Mouse (Mus musculus): ENCODE results near the gene Tdgf1.

Tdgf1 gene

GRCm38 (mm10) chr9:110945926-110946325 lies at the start of gene Tdgf1:
Tdgf1 (minus strand) TSS chr9:110946158.
- DNase-seq (ENCODE audit: low spot score) = no peak

- peak; percentile 26 for DNase-seq (ENCODE audit: low spot score)
Measured at GRCm38 (mm10) chr9:110994716-110995172, 48.8 kb upstream of the Tdgf1 start.

- no peak for DNase-seq (ENCODE audit: low spot score)
Measured at GRCm38 (mm10) chr9:110993281-110993709, 47.3 kb upstream of the Tdgf1 start.

DNA sequence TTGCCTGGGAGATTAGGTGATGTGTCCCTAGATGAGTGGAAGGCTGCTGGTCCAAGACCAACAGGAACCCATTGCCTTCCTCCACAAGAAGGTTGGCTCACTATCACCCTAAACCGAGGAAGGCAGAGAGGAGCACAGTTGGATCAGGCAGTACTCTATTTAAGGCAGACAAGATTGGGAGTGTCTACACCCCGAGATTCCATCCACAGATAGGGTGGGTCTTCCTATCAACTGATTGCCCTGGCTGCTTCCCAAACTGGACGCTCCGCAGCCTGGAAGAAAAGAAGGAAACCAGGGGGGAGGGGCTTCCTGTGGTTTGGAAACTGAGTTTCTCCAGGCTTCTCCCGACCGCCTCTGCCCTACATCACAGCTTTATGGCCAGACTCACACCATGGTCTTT lies 44.2 kb upstream of the Tdgf1 start, which contains the start of gene Rtp3:
Gene Rtp3 (minus strand): TSS at position 380 of the 400 bp plus-strand sequence.
- DNase-seq (ENCODE audit: low spot score) = no peak

DNA sequence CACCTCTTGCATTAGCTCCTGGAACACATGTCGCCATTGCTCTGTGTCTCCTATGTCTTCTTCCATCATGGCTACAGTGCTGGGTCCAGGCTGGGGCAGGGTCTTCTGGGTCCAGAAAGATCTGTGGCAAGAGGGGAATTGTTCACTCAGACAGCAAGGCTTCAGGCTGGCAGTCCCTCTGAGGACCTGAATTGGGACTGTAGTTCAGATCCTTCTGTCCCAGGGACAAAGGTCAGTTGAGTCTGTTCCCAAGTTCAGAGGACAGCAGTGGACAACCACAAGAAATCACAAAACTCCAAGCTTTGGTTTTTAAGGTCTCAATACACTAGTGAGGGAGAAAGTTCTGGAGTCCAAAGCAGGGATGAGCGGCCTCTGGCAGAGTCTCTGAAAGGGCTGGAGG lies 43.6 kb upstream of the Tdgf1 start:
- no peak for DNase-seq (ENCODE audit: low spot score)

- no peak for DNase-seq (ENCODE audit: low spot score)
Measured at GRCm38 (mm10) chr9:110989141-110989540, 43.2 kb upstream of the Tdgf1 start.

GRCm38 (mm10) chr9:110988078-110988477 lies 42.1 kb upstream of the Tdgf1 start:
- no peak for DNase-seq (ENCODE audit: low spot score)

GRCm38 (mm10) chr9:110987331-110987730 lies 41.4 kb upstream of the Tdgf1 start:
- DNase-seq (ENCODE audit: low spot score) = no peak

GRCm38 (mm10) chr9:110985951-110986350 lies 40.0 kb upstream of the Tdgf1 start:
- DNase-seq (ENCODE audit: low spot score) = no peak

- DNase-seq (ENCODE audit: low spot score) = no peak
Measured at GRCm38 (mm10) chr9:110985541-110985940, 39.6 kb upstream of the Tdgf1 start.

DNA sequence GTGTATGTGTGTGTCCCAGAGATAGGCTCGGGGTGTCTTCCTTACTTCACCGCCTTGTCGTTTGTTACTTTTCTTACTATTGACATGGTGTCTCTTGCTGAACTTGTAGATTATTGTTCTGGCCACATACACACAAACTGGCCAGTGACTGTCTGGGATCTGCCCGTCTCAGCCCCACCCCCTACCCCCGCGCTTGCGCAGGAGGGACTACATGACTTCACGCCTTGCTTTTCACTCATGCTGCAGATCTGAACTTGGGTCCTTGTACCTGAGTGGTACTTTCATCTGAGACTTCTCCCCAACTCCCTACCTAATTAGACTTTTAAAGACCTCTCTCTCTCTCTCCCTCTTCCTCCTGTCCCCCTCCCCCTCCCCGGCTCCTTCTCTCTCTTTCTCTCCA lies 38.1 kb upstream of the Tdgf1 start:
- no peak for DNase-seq (ENCODE audit: low spot score)

GRCm38 (mm10) chr9:110982351-110982750 lies 36.4 kb upstream of the Tdgf1 start:
- DNase-seq (ENCODE audit: low spot score) = no peak

DNA sequence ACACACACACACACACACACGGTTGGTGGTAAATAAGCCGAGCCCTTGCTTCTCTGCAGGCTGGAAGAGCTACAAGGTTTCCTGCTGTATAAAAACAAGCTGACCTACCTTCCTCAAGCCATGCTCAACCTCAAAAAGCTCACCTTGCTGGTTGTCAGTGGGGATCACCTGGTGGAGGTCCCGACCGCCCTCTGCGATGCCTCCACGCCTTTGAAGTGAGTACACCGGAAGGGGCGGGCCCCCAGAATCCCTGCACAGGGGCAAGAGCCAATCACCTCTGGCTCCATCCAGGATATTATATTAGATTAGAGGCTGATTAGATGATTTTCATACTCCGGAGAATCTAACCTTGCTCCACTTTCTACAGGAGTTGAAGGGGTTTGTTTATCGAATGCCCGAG lies 33.5 kb upstream of the Tdgf1 start:
- no peak for DNase-seq (ENCODE audit: low spot score)

GRCm38 (mm10) chr9:110965910-110966231 lies 19.9 kb upstream of the Tdgf1 start:
- DNase-seq (ENCODE audit: low spot score) = no peak

DNA sequence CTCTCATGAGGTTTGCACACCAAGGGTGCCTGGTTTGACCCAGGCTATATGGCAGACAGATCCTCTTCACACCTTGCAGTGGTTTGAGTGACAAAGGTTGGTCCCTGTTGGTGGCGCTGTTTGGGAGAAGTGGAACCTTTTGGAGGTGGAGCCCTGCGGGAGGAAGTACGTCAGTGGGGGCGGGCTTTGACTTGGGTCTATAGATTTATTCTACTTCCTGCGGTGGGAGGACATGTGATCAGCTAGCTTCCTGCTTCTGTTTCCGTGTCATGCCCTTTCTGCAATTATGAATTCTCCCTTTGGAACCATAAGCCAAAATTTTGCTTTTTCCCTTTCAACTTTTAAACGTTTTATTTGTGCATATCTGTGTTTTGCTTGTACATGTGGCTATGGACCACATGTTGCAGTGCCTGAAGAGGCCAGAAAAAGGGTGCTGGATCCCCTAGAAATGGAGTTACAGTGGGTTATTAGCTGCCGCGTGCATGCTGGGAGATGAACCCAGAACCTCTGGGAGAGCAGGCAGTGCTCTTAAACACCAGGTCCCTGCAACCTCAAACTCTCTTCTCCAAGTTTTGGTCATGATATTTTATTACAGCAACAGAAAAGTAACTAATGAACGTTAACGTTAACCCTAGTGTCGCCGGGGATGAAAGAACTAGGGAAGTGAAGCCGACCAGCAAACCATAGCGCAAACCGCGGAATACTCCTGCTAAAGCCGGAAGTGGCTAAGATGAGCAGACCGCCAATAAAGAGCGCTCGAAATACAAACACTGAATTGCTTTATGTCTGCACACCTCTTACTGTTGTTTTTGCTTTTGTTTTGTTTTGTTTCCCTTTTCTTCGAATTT lies 19.3 kb upstream of the Tdgf1 start:
- DNase-seq (ENCODE audit: low spot score) = no peak

DNA sequence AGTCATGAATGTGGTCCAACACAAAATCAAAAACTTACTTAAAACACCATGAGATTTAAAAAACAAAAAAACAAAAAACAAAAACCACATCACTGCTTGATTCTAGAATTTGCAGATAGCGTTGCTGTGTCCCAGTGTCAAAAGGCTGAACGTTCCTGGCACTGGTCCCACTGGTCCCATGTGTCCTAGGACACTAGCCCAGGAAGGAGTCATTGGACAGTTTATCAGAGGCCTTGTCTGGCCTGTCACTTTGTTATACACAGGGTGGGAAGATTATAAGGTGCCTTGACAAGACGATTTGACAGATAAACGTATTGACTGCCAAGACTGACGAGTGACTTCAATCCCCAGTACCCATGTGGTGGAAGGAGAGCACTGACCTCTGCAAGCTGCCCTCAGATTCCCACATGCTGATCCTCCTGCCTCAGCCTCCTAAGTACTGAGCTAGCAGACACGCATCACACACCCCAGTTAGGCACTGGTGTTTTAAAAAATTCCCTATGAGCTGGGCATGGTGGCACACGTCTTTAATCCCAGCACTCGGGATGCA lies 17.7 kb upstream of the Tdgf1 start:
- DNase-seq (ENCODE audit: low spot score) = no peak

GRCm38 (mm10) chr9:110961386-110961785 lies 15.4 kb upstream of the Tdgf1 start:
- no peak for DNase-seq (ENCODE audit: low spot score)

DNA sequence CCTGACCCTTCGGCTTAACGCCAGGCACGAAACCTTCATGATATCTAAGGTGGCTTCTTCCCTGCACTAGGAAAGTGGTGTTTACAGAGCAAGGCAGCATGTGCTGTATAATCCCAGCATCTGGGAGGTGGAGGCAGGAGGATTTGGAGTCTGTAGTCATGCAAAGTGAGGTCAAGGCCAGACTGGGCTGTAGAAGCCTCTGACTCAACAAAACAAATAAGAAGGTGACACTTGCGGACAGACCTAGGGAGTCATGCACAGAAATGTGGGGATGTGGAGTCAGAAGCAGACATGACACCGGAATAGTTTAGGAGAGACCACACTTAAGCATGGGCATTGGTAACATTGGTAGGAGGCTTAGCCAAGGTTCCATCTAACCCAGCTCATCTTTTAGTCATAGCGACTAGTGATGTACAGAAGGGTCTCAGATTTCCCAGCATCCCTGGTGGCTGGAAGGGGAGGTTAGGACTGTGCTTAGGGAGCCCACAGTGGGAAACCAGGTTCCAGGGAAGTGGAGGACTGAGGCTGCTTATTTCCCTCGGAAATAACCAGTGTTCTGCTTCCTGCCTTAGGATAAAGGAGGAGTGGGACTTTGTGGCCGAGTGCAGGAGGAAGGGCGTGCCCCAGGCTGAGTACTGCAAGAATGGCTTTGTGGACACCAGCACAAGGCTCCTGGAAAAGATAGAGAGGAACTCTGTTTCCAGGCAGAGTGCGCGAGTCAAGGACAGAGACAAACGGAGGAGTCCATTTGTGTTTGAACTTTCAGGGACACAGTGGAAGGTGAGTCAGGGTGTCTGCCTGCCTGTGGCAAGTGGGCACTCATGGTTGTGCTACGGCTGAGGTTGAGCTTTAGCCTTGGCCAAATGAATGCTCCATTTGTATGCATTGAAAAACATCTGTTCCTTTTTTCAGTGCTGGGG lies 14.5 kb upstream of the Tdgf1 start:
- no peak for DNase-seq (ENCODE audit: low spot score)

DNA sequence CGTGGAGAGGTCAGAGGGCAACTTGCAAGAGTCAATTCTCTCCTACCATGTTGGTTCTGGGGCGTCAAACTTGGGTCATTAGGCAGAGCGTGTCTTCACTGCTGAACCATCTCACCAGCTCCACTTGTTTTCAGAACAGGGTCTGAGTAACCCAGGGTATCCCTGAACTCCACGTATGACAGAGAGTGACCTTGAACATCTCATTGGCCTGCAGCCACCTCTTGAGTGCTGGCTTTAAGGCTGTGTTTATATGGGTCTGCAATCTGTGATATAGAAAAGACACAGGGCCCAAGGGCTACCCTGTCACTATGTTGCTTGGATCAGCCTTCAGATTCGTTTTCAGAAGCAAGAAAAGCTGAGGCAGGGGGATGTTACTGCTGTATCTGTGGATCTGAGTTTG lies 13.7 kb upstream of the Tdgf1 start:
- DNase-seq (ENCODE audit: low spot score) = no peak

DNA sequence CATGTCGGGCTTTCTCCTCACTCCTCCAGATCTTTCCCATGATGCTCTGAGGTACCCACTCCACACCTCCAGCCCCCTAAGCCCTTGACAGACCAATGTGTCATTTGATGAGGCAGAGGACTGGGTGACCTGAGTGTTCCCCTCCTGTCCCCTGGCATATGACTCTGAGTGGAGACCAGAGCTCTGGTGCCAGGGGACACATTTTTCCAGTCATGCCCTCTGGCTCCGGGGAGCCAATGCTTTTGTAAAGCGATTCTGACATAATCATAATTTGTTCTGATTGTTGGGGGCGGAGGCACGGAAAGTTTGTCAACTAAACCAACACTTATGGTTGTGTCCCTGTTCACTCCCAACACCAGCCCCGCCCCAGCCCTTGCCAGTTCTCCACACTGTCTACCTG lies 10.0 kb upstream of the Tdgf1 start:
- no peak for DNase-seq (ENCODE audit: low spot score)

GRCm38 (mm10) chr9:110954681-110955445 lies 8.9 kb upstream of the Tdgf1 start:
- DNase-seq (ENCODE audit: low spot score) = no peak
